Mouse (Mus musculus): ENCODE measurements at regions not wholly inside any gene's neighbourhood (a gene's known extent, or its start where the extent isn't known, plus 50 kb on each side); places are given as distances from the start of the nearest gene placed in this dataset.

DNA sequence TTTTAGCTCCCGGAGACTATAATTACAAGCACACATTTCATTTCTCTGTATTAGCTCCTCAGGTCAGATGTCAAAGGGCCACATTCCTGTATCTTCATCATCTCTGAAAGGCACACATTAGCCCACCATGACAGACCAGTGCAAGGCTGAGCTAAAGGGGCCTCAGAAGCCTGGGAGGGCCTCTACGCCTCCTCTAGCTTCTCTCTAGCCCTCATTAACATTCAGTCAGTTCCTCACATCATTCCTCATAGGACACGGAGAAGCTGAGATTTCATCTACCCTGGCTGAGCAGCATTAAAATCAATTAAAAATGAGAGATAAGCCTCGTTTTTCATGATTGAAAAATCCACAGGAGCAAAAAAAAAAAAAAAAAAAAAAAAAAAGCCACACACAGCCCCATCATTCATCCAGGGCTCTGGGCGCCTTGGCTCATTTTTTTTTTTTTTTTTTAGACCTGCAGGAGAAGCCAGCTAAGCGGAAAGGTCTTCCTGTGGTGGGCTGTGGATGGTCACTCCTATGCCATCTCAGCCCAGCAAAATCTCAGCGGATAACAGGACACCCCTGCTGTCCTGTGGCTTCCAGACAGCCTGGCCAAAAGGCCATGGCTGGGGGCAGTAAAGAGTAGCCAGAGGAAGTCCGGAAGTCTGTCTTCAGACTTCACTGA lies 82.5 kb downstream of the Rhob start:
- Histone ChIP-seq H3K27ac (no peak overlapping the region), H3K27me3 (ENCODE audit: insufficient read depth, low read length) (no peaks in the 10 kb centered on the region), H3K4me3 (replicated peaks; ENCODE audit: low read depth, low read length) (no peak overlapping the region), H3K9me3 (replicated peaks; ENCODE audit: low read length) (no peaks in the 10 kb centered on the region), H3K9ac (ENCODE audit: low read depth, low read length) (no peak overlapping the region), H3K4me1 (replicated peaks; ENCODE audit: insufficient read depth, low read length) (no peaks in the 10 kb centered on the region), H3K4me2 (ENCODE audit: low read length) (no peak overlapping the region), H3K36me3 (ENCODE audit: insufficient read depth, low read length) (no peaks in the 10 kb centered on the region)
- no peak for TF ChIP-seq CTCF (IDR thresholded peaks at IDR 0.05; ENCODE audit: low read depth)
- ATAC-seq (replicated peaks; ENCODE audit: low FRiP score, low read depth) = no peak
- no peak for DNase-seq (ENCODE audit: low spot score)
- 55% methylated on average over 8 of the region's 8 CpGs for WGBS

DNA sequence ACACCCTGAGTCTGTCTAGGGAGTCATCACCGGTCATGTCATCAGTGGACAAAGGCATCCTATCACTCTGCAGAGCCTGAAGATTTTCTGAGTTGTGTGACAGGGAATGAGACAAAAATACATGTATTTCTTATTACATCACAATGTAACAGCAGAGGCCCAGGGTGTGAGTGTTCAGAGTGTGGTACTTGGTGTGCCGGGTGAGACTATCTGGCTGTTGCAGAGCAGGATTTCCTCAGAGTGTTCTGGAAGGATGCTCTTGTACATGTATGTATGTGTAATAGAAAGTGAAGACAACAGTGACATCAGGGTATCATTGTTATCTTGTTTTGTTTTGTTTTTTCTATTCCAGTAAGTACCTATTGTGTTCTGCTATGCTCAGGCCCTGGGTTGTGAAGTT lies 87.7 kb downstream of the Rhob start:
- WGBS = 97% methylated on average over 2 of the region's 2 CpGs
- H3K27me3 ChIP-seq (ENCODE audit: insufficient read depth, low read length) = no peaks in the 10 kb centered on the region
- H3K4me3 ChIP-seq (replicated peaks; ENCODE audit: low read depth, low read length) = no peak overlapping the region
- ATAC-seq (replicated peaks; ENCODE audit: low FRiP score, low read depth) (no peak), DNase-seq (ENCODE audit: low spot score) (no peak)
- H3K4me1 ChIP-seq (replicated peaks; ENCODE audit: insufficient read depth, low read length) = peaks cover 8% of the 10 kb centered on the region
- H3K9ac ChIP-seq (ENCODE audit: low read depth, low read length) = no peak overlapping the region
- H3K27ac ChIP-seq = no peak overlapping the region
- H3K9me3 ChIP-seq (replicated peaks; ENCODE audit: low read length) = no peaks in the 10 kb centered on the region
- no peak for TF ChIP-seq CTCF (IDR thresholded peaks at IDR 0.05; ENCODE audit: low read depth)
- no peaks in the 10 kb centered on the region for H3K36me3 ChIP-seq (ENCODE audit: insufficient read depth, low read length)
- H3K4me2 ChIP-seq (ENCODE audit: low read length) = no peak overlapping the region

DNA sequence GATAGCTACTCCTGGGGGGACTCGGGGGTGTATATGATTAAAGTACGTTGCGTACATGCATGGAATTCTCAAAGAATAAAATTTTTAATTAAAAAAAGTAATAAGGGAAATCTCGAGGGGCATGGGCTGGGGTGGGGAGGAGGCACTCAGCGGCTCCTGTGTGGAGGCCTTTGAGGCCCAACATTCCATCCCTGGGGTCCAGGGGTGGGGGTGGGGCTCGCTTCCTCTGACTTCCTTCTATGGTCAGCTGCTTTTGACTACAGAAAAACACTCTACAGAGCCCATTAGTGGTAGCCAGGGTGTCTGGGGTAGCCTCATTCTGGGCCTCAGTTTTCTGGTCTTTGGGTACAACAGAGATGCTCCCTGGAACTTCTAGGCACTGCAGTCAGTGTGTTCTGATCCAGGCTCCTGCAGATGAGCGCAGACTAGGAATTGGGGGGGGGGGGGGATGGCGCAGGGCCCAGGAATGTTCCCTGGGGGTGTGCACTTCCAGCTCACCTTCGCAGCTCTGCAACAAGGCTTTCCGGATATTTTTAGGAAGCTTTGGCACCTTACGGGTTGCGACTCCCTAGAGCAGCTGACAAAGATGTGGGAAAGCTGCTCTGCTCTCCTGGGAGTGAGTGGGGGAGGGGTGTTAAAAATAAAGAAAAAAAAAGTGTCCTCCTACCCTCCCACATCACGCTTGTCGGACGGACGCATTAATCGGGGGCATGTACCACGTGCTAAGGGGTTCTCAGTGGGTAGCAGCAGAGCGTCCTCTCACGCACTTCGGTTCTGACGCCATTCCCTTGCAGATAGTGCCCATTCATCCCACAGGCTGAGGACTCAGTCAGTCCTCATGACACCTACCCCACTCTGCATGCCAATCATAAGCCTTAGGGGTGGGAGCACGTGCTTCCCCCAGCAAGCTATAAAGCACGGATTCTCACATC lies 89.1 kb downstream of the Rhob start:
- peaks cover 8% of the 10 kb centered on the region for H3K4me1 ChIP-seq (replicated peaks; ENCODE audit: insufficient read depth, low read length)
- no peak for DNase-seq (ENCODE audit: low spot score)

DNA sequence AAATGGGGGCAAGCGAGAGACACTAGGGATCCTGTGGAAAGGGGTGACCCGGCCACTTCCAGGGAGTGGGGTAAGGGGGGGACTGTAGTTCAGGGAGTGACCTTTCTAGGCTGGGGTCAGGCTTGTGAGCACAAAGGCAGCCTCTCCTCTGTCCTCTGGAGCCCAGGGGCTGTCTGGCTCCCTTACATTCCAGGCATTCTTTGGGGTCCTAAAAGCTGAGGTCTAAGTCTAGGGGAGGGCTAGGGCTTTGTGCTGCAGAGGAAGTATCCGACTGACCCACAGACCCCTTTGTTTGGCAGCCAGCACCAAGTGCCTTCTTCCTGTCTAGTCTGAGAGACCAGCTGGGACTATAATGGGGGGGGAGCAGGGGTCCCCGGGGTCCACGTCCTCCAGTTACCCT lies 88.9 kb downstream of the Hs1bp3 start:
- H3K27me3 ChIP-seq (ENCODE audit: insufficient read depth, low read length) = no peaks in the 10 kb centered on the region
- 24% methylated on average over 5 of the region's 5 CpGs for WGBS
- no peak for TF ChIP-seq CTCF (IDR thresholded peaks at IDR 0.05; ENCODE audit: low read depth)
- no peaks in the 10 kb centered on the region for H3K36me3 ChIP-seq (ENCODE audit: insufficient read depth, low read length)
- ATAC-seq (replicated peaks; ENCODE audit: low FRiP score, low read depth) (peak; percentile 79), DNase-seq (ENCODE audit: low spot score) (peak; percentile 86)
- no peak overlapping the region for H3K4me2 ChIP-seq (ENCODE audit: low read length)
- peaks cover 6% of the 10 kb centered on the region; the same call in 1 of the 2 replicates for H3K4me1 ChIP-seq (replicated peaks; ENCODE audit: insufficient read depth, low read length)
- H3K9me3 ChIP-seq (replicated peaks; ENCODE audit: low read length) = no peaks in the 10 kb centered on the region
- H3K27ac ChIP-seq = peak overlapping the region; percentile 13; the same call in 1 of the 2 replicates
- H3K4me3 ChIP-seq (replicated peaks; ENCODE audit: low read depth, low read length) = no peak overlapping the region
- no peak overlapping the region for H3K9ac ChIP-seq (ENCODE audit: low read depth, low read length)

More for the DNA sequence above, 89.1 kb downstream of the Rhob start:
- no peaks in the 10 kb centered on the region for H3K36me3 ChIP-seq (ENCODE audit: insufficient read depth, low read length)
- H3K27ac ChIP-seq = no peak overlapping the region
- no peak overlapping the region for H3K4me3 ChIP-seq (replicated peaks; ENCODE audit: low read depth, low read length)
- H3K9ac ChIP-seq (ENCODE audit: low read depth, low read length) = no peak overlapping the region
- no peaks in the 10 kb centered on the region for H3K27me3 ChIP-seq (ENCODE audit: insufficient read depth, low read length)
- H3K9me3 ChIP-seq (replicated peaks; ENCODE audit: low read length) = no peaks in the 10 kb centered on the region
- no peak for TF ChIP-seq CTCF (IDR thresholded peaks at IDR 0.05; ENCODE audit: low read depth)
- H3K4me2 ChIP-seq (ENCODE audit: low read length) = peak overlapping the region; percentile 23; the same call in 1 of the 2 replicates
- peak; percentile 29; the same call in 1 of the 2 replicates for ATAC-seq (replicated peaks; ENCODE audit: low FRiP score, low read depth)
- WGBS = 41% methylated on average over 24 of the region's 24 CpGs

DNA sequence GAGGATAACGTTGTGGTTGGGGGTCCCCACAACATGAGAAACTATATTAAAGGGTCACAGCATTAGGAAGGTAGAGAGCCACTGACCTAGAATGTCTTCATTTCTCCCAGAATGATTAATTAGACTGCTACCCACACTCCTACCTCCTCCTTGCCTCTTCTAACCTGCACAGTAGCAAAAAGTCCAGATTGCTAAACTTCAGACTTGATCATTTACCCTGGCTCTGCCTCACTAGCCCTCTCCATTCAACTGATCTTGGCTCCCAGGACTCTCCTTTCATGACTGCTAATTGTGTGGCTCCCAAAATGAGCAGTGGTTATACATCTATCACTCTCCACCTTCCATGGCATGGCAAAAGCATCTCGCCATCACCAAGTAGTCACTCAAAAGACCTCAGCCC lies 88.1 kb downstream of the Hs1bp3 start:
- TF ChIP-seq CTCF (IDR thresholded peaks at IDR 0.05; ENCODE audit: low read depth) = no peak
- H3K36me3 ChIP-seq (ENCODE audit: insufficient read depth, low read length) = no peaks in the 10 kb centered on the region
- no peak for ATAC-seq (replicated peaks; ENCODE audit: low FRiP score, low read depth)
- no peak overlapping the region for H3K4me3 ChIP-seq (replicated peaks; ENCODE audit: low read depth, low read length)
- H3K9ac ChIP-seq (ENCODE audit: low read depth, low read length) = no peak overlapping the region
- H3K4me1 ChIP-seq (replicated peaks; ENCODE audit: insufficient read depth, low read length) = peaks cover 6% of the 10 kb centered on the region; the same call in 1 of the 2 replicates
- no peaks in the 10 kb centered on the region for H3K9me3 ChIP-seq (replicated peaks; ENCODE audit: low read length)
- H3K4me2 ChIP-seq (ENCODE audit: low read length) = no peak overlapping the region
- 0 out of 2 replicates have a peak overlapping the region, but pooled peaks have one; percentile 13 for H3K27ac ChIP-seq
- H3K27me3 ChIP-seq (ENCODE audit: insufficient read depth, low read length) = no peaks in the 10 kb centered on the region
- WGBS = 85% methylated on average over 2 of the region's 2 CpGs
- DNase-seq (ENCODE audit: low spot score) = no peak

DNA sequence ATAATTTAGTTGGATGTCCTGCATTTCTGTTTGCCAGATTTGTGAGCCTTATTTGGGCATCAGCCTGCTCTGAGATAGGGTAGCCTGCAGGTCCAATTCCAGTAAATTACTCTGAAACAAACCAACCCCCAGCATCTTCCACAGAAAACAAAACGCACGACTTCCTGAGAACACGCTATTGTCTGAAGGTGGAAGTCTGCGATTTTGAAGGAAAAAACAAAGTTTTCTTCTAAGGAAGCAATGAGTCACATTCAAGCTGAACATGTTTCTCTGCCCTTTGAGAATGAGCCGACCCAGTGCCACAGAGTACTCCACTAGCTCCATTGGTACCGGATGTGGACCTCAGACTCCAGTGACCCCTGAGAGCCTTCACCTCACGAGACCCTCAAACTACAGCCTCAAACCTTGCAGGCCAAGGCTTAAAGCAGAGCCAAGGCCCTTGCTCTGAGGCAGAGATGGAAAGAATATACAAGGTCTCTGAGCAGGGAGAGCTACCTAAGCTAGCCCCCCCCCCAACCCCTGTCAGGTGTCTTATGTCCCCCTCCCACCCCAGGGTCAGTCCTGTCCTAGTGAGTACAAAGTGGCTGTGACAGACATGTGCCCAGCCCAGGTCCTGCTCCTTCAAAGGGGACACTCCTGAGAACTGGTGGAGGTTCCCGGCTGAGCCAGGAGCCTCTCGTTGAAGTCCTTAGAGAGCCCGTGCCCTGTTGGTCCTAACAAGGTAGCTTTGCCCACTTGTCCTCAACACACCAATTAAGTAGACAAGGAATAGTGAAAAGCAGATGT lies 87.3 kb downstream of the Hs1bp3 start:
- Histone ChIP-seq H3K4me1 (replicated peaks; ENCODE audit: insufficient read depth, low read length) (peaks cover 7% of the 10 kb centered on the region; the same call in 1 of the 2 replicates), H3K27ac (peak overlapping the region; percentile 31; the same call in 1 of the 2 replicates), H3K27me3 (ENCODE audit: insufficient read depth, low read length) (no peaks in the 10 kb centered on the region), H3K9me3 (replicated peaks; ENCODE audit: low read length) (no peaks in the 10 kb centered on the region), H3K4me2 (ENCODE audit: low read length) (no peak overlapping the region), H3K4me3 (replicated peaks; ENCODE audit: low read depth, low read length) (no peak overlapping the region), H3K9ac (ENCODE audit: low read depth, low read length) (no peak overlapping the region), H3K36me3 (ENCODE audit: insufficient read depth, low read length) (no peaks in the 10 kb centered on the region)
- 75% methylated on average over 10 of the region's 10 CpGs for WGBS
- TF ChIP-seq CTCF (IDR thresholded peaks at IDR 0.05; ENCODE audit: low read depth) = no peak
- DNase-seq (ENCODE audit: low spot score) = peak; percentile 42
- ATAC-seq (replicated peaks; ENCODE audit: low FRiP score, low read depth) = no peak; the same call in 1 of the 2 replicates
